ENCODE assay signal across 16 mouse cellular contexts in the genomic region with DNA sequence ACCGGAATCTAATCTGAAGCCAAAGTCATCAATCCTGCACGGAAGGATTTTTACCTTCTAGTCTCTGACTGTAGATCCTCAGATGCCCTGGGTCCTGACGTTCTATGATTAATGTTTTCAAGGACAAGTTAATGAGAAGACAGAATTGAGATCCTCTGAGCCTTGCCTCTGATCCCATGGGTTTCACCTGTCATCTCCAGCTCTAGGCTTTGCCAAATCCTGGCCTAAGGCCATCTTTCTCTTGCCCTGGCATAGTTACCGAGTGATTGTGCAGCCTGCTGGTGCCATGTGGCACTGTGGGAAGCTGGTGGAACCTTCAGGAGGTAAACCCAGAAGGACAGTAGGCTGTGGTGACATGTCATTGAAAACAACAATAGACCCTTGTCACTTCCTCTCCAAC.
DNase-seq lines count a peak whose midpoint lies in the region.
"Had no signal": no experiment of that assay in that cellular context is flagged by ENCODE, and none has a peak within 500 bp of the region (broad histone marks: within the 10 kb centered on the region; RNA-seq: fewer than 3 reads in every experiment).

No protein-coding gene starts in this region.

- peak; percentile 41 for DNase-seq in adrenal gland, postnatal 14 days
- no peak for DNase-seq in adrenal gland, postnatal 25 days
- DNase-seq in cerebellum, postnatal 36 days: peak; percentile 26 to 42
- no peak for DNase-seq in cerebellum, postnatal 4 days (ENCODE audit: low spot score in 2 of 2)
- peak; percentile 26 for DNase-seq in kidney, adult 8-10 months
- DNase-seq in kidney, postnatal 10 days: no peak
- DNase-seq in brain, adult 2 months (ENCODE audit: low read depth, low spot score): peak; percentile 43
- DNase-seq in urinary bladder, postnatal 14 days (ENCODE audit: low spot score): no peak
- DNase-seq: gastrocnemius, postnatal 10 days; layer of hippocampus, postnatal 36 days; lung, adult 18-20 months; lung, postnatal 10 days; right cerebral cortex, adult 18-20 months; right cerebral cortex, postnatal 4 days; thymus, adult 2 months; thymus, postnatal 4 days had no signal

Comparison
In these comparisons a context has a peak if more than half of its experiments do, and no peak if none do; other contexts are left out.
1. DNase-seq: peak in adrenal gland, postnatal 14 days (single experiment), cerebellum, postnatal 36 days (2 of 2), kidney, adult 8-10 months (2 of 2) and brain, adult 2 months (single experiment); none in adrenal gland, postnatal 25 days (single experiment), cerebellum, postnatal 4 days (0 of 2), kidney, postnatal 10 days (single experiment) and urinary bladder, postnatal 14 days (single experiment).